Mouse (Mus musculus) megakaryocyte, embryonic 14.5 days (primary cell): ENCODE data around the gene Dram1.

Source experiments
- FLI1 ChIP-seq: IDR thresholded peaks from 2 replicates; pipeline ENCODE4 v1.6.1; 2012; ENCODE audit warnings: low read length, inconsistent platforms, mixed read lengths
- GATA1 ChIP-seq: IDR thresholded peaks from 3 replicates; pipeline ENCODE4 v1.6.1; 2012; ENCODE audit warnings: mixed read lengths, low read length, inconsistent platforms, borderline replicate concordance

DNA sequence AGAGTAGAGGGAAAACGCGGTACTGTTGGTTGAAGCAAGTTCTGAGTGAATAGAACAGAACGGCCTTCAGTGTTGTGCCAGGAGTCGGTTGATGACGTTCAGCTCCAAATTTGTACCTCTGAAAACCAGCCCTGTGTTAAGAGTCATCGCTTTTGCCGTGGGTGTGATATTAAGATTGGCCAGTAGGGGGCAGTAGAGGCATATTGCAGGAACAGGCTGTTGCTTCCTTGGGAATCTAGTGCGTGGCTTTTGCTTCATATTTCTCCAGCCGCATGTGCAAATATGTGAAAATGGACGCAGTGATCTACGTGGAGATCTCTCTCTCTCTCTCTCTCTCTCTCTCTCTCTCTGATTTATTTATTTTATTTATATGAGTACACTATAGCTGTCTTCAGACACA is 2.1 kb downstream of the Dram1 start:
- no peak for TF ChIP-seq GATA1
- TF ChIP-seq FLI1 = no peak
